Comparison of ENCODE assay signal across 8 mouse cellular contexts in the genomic region with DNA sequence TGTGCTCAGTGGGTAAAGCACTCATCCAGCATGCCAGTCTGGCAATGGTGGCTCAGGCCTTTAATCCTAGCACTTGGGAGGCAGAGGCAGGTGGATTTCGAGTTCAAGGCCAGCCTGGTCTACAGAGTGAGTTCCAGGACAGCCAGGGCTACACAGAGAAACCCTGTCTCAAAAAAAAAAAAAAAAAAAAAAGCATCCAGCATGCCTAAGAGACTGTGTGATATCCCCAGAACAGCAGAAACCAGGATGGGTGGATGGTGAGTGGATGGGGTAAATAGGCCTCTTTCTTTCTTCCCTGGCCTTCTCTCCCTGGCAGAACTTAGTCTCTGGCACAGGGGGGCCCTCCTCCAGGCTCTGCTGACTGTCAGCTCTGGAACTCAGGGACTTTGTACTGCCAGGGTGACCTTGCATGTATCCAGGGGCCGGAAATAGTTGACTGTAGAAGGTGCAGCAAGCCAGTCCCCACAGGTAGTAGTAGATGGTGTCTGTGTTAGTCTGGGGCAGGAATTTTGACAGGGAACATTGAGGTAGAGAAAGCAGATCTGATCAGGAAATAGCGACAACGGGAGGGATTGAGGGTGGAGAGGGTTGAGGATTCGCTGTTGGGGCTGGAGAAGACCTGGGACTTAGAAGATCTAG. TPM values are rescaled to one million over a fixed set of nuclear protein-coding genes. Genes with fewer than 3 reads are reported as not detected.
DNase-seq lines count a peak whose midpoint lies in the region; ATAC-seq lines count a peak whose summit lies in the region.

No protein-coding gene starts in this region.

- no peaks in the 10 kb centered on the region for H3K27me3 ChIP-seq in intestine, embryonic 14.5 days (replicated peaks; ENCODE audit: control insufficient read depth, insufficient read depth, low read length)
- H3K27me3 ChIP-seq in liver, embryonic 16.5 days (ENCODE audit: control insufficient read depth, insufficient read depth, low read depth, low read length): no peaks in the 10 kb centered on the region

- peak overlapping the region; percentile 93 for H3K27ac ChIP-seq in intestine, embryonic 14.5 days (ENCODE audit: low read depth)
- H3K27ac ChIP-seq in liver, embryonic 16.5 days (ENCODE audit: low read length): peak overlapping the region; percentile 90

- peak overlapping the region; percentile 77 for H3K9ac ChIP-seq in intestine, embryonic 14.5 days (ENCODE audit: low read length)
- peak overlapping the region; percentile 86 for H3K9ac ChIP-seq in liver, embryonic 16.5 days (ENCODE audit: low read depth, low read length)

- H3K36me3 ChIP-seq in intestine, embryonic 14.5 days (ENCODE audit: control insufficient read depth, insufficient read depth, low read length): peaks cover 35% of the 10 kb centered on the region
- peaks cover 7% of the 10 kb centered on the region for H3K36me3 ChIP-seq in liver, embryonic 16.5 days (ENCODE audit: control insufficient read depth, insufficient read depth)

- WGBS in intestine, embryonic 14.5 days: 20% methylated on average over 5 of the region's 5 CpGs
- WGBS in liver, embryonic 16.5 days (ENCODE audit: insufficient replicate concordance): 13% methylated on average over 5 of the region's 5 CpGs

- peaks cover 10% of the 10 kb centered on the region for H3K4me1 ChIP-seq in intestine, embryonic 14.5 days (replicated peaks; ENCODE audit: control insufficient read depth, insufficient read depth, low read length)
- H3K4me1 ChIP-seq in liver, embryonic 16.5 days (ENCODE audit: control insufficient read depth, low read depth, low read length): peaks cover 53% of the 10 kb centered on the region

- DNase-seq in thymus, postnatal 25 days: peak; percentile 27
- DNase-seq in thymus, postnatal 14 days: no peak
- peak; percentile 71 for DNase-seq in intestine, embryonic 14.5 days (ENCODE audit: low spot score)
- no peak for DNase-seq in urinary bladder, adult 2 months (ENCODE audit: low spot score)
- no peak for DNase-seq in layer of hippocampus, adult 18-20 months (ENCODE audit: low spot score in 2 of 2)

- ATAC-seq in erythroid progenitor cell, adult 5-6 weeks (replicated peaks; ENCODE audit: low FRiP score, poor library complexity, severe bottlenecking): 0 out of 2 replicates have a peak, but pooled peaks have one; percentile 12
- peak; percentile 13; the same call in 1 of the 2 replicates for ATAC-seq in intestine, embryonic 14.5 days (replicated peaks; ENCODE audit: low FRiP score, low TSS enrichment, low read depth)
- peak; percentile 41 for ATAC-seq in liver, embryonic 16.5 days (ENCODE audit: low read depth)
- no peak for ATAC-seq in megakaryocyte-erythroid progenitor cell, adult 5-6 weeks (replicated peaks; ENCODE audit: low FRiP score, low TSS enrichment, poor library complexity, severe bottlenecking)

- peak overlapping the region; percentile 55 for H3K4me3 ChIP-seq in intestine, embryonic 14.5 days (ENCODE audit: low read depth, low read length)
- peak overlapping the region; percentile 79 for H3K4me3 ChIP-seq in liver, embryonic 16.5 days (ENCODE audit: low read depth, low read length)

- H3K9me3 ChIP-seq in intestine, embryonic 14.5 days (ENCODE audit: control insufficient read depth, low read length): no peaks in the 10 kb centered on the region
- H3K9me3 ChIP-seq in liver, embryonic 16.5 days (replicated peaks; ENCODE audit: control insufficient read depth, low read length): no peaks in the 10 kb centered on the region

- peak overlapping the region; percentile 70 for H3K4me2 ChIP-seq in intestine, embryonic 14.5 days (ENCODE audit: low read length)
- H3K4me2 ChIP-seq in liver, embryonic 16.5 days (ENCODE audit: low read depth, low read length): peak overlapping the region; percentile 88

RNA-seq across cellular contexts. Expression of a gene that starts 0.6 kb away (rescaled TPM):
- total RNA-seq in erythroid progenitor cell, adult 5-6 weeks (2015; ENCODE audit: low replicate concordance): 4.0 and 4.6 TPM in 2 replicates
- total RNA-seq in erythroid progenitor cell, adult 5-6 weeks (2017; ENCODE audit: low replicate concordance): 1.4 and 2.6 TPM in 2 replicates
- polyA plus RNA-seq in intestine, embryonic 14.5 days (2014; fragmentation: Nextera tagmentation; extraction: Ambion mirVana): 7.1 and 11.3 TPM in 2 replicates
- polyA plus RNA-seq in liver, embryonic 16.5 days (2015; fragmentation: Nextera tagmentation; extraction: Ambion mirVana): 3.4 and 4.2 TPM in 2 replicates
- 8.7 and 10.0 TPM in 2 replicates for polyA plus RNA-seq in urinary bladder, adult 2 months (2012; rRNA removed)
- 5.8 and 8.4 TPM in 2 replicates for total RNA-seq in megakaryocyte-erythroid progenitor cell, adult 5-6 weeks (2014; fragmentation: Nextera tagmentation)
- total RNA-seq in megakaryocyte-erythroid progenitor cell, adult 5-6 weeks (2017): 2.2 and 3.2 TPM in 2 replicates
- 1 to 10 TPM; 7.9 to 8.2 TPM for total RNA-seq in layer of hippocampus, adult 18-20 months (2021)

RNA-seq across cellular contexts. Expression of a gene that starts 16.7 kb away (rescaled TPM):
- total RNA-seq in erythroid progenitor cell, adult 5-6 weeks (2015; ENCODE audit: low replicate concordance): 2.2 and 2.5 TPM in 2 replicates
- 5.6 and 6.7 TPM in 2 replicates for total RNA-seq in erythroid progenitor cell, adult 5-6 weeks (2017; ENCODE audit: low replicate concordance)
- 88.2 and 95.1 TPM in 2 replicates for polyA plus RNA-seq in intestine, embryonic 14.5 days (2014; fragmentation: Nextera tagmentation; extraction: Ambion mirVana)
- polyA plus RNA-seq in liver, embryonic 16.5 days (2015; fragmentation: Nextera tagmentation; extraction: Ambion mirVana): 35.9 and 37.6 TPM in 2 replicates
- polyA plus RNA-seq in urinary bladder, adult 2 months (2012; rRNA removed): 34.6 and 43.6 TPM in 2 replicates
- 4.8 and 6.8 TPM in 2 replicates for total RNA-seq in megakaryocyte-erythroid progenitor cell, adult 5-6 weeks (2014; fragmentation: Nextera tagmentation)
- total RNA-seq in megakaryocyte-erythroid progenitor cell, adult 5-6 weeks (2017): 3.7 and 6.1 TPM in 2 replicates
- total RNA-seq in layer of hippocampus, adult 18-20 months (2021): 10 to 100 TPM; 19.1 to 21.8 TPM

RNA-seq across cellular contexts. Expression of a gene that starts 19.4 kb away (rescaled TPM):
- total RNA-seq in erythroid progenitor cell, adult 5-6 weeks (2015; ENCODE audit: low replicate concordance): 7.2 and 8.4 TPM in 2 replicates
- total RNA-seq in erythroid progenitor cell, adult 5-6 weeks (2017; ENCODE audit: low replicate concordance): 5.7 and 7.6 TPM in 2 replicates
- polyA plus RNA-seq in intestine, embryonic 14.5 days (2014; fragmentation: Nextera tagmentation; extraction: Ambion mirVana): 15.3 and 16.1 TPM in 2 replicates
- polyA plus RNA-seq in liver, embryonic 16.5 days (2015; fragmentation: Nextera tagmentation; extraction: Ambion mirVana): 5.2 and 5.7 TPM in 2 replicates
- 14.4 and 17.2 TPM in 2 replicates for polyA plus RNA-seq in urinary bladder, adult 2 months (2012; rRNA removed)
- total RNA-seq in megakaryocyte-erythroid progenitor cell, adult 5-6 weeks (2014; fragmentation: Nextera tagmentation): 15.8 and 19.2 TPM in 2 replicates
- 19.2 and 21.7 TPM in 2 replicates for total RNA-seq in megakaryocyte-erythroid progenitor cell, adult 5-6 weeks (2017)
- 10 to 100 TPM; 35.3 TPM for total RNA-seq in layer of hippocampus, adult 18-20 months (2021)

RNA-seq across cellular contexts. Expression of a gene that starts 24.1 kb away (rescaled TPM):
- total RNA-seq in erythroid progenitor cell, adult 5-6 weeks (2015; ENCODE audit: low replicate concordance): not detected in 2 replicates
- total RNA-seq in erythroid progenitor cell, adult 5-6 weeks (2017; ENCODE audit: low replicate concordance): not detected in 2 replicates
- 0.17 TPM in 1 of 2 replicates, not detected in the other for polyA plus RNA-seq in intestine, embryonic 14.5 days (2014; fragmentation: Nextera tagmentation; extraction: Ambion mirVana)
- polyA plus RNA-seq in liver, embryonic 16.5 days (2015; fragmentation: Nextera tagmentation; extraction: Ambion mirVana): not detected in 2 replicates
- polyA plus RNA-seq in urinary bladder, adult 2 months (2012; rRNA removed): not detected in 2 replicates
- total RNA-seq in megakaryocyte-erythroid progenitor cell, adult 5-6 weeks (2014; fragmentation: Nextera tagmentation): not detected in 2 replicates
- not detected in 2 replicates for total RNA-seq in megakaryocyte-erythroid progenitor cell, adult 5-6 weeks (2017)
- not detected for total RNA-seq in layer of hippocampus, adult 18-20 months (2021)

RNA-seq across cellular contexts. Expression of a gene that starts 27.2 kb away (rescaled TPM):
- total RNA-seq in erythroid progenitor cell, adult 5-6 weeks (2015; ENCODE audit: low replicate concordance): 86.9 and 122 TPM in 2 replicates
- 178 and 179 TPM in 2 replicates for total RNA-seq in erythroid progenitor cell, adult 5-6 weeks (2017; ENCODE audit: low replicate concordance)
- polyA plus RNA-seq in intestine, embryonic 14.5 days (2014; fragmentation: Nextera tagmentation; extraction: Ambion mirVana): 122 and 123 TPM in 2 replicates
- polyA plus RNA-seq in liver, embryonic 16.5 days (2015; fragmentation: Nextera tagmentation; extraction: Ambion mirVana): 86.0 and 89.7 TPM in 2 replicates
- polyA plus RNA-seq in urinary bladder, adult 2 months (2012; rRNA removed): 4.6 and 5.3 TPM in 2 replicates
- 151 and 161 TPM in 2 replicates for total RNA-seq in megakaryocyte-erythroid progenitor cell, adult 5-6 weeks (2014; fragmentation: Nextera tagmentation)
- 150 and 161 TPM in 2 replicates for total RNA-seq in megakaryocyte-erythroid progenitor cell, adult 5-6 weeks (2017)
- under 1 TPM; 0.48 to 0.50 TPM for total RNA-seq in layer of hippocampus, adult 18-20 months (2021)

Comparison
In these comparisons a context has a peak if more than half of its experiments do, and no peak if none do; other contexts are left out.
1. DNase-seq: peak in thymus, postnatal 25 days (single experiment) and intestine, embryonic 14.5 days (single experiment); none in thymus, postnatal 14 days (single experiment), urinary bladder, adult 2 months (single experiment) and layer of hippocampus, adult 18-20 months (0 of 2).